11 mouse cellular contexts compared by ENCODE assay signal in the genomic region with DNA sequence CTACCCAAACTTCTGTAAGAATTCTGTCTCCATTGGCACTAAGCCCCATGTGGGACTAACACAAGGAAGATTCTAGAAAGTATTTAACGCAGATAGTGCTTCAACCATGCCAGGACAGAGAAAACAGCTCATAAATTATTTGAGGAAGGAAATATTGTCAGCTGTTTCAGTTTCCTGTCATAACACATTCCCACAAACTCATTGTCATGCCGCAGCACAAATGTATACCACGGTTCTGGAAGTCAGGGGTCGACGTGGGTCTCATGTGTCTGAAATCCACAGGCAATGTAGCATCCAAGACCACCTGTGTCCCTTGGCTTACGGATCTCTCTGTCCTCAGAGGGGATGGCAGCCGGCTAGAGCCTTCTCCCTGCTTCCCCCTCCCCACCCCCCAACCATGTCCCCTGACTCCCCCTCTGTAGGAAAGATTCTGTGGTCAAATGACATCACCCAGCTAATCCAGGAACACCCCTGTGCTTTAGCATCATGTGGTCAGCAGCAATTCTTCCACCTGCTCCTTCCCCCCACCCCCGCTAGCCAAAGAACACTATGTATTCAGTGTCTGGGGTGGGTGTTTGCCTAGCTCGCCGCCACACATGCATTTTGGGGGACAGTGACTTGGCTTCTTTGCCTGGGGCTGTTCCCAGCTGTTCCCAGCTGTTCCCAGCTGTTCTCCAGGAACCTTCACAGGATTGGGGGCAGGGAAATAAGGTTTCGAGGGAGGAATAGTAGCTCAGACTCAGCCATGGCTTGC.
DNase-seq lines count a peak whose midpoint lies in the region; ATAC-seq lines count a peak whose summit lies in the region.
"Had no signal": no experiment of that assay in that cellular context is flagged by ENCODE, and none has a peak within 500 bp of the region (broad histone marks: within the 10 kb centered on the region; RNA-seq: fewer than 3 reads in every experiment).

No protein-coding gene starts in this region.

- peaks cover 14% of the 10 kb centered on the region; the same call in 1 of the 2 replicates for H3K4me1 ChIP-seq in kidney, embryonic 16.5 days (ENCODE audit: insufficient read depth, low read length)
- peaks cover 19% of the 10 kb centered on the region for H3K4me1 ChIP-seq in kidney, embryonic 15.5 days
- H3K4me1 ChIP-seq in lung, embryonic 16.5 days (replicated peaks; ENCODE audit: control insufficient read depth, insufficient read depth, low read length) = peaks cover 9% of the 10 kb centered on the region

- no peak overlapping the region for H3K9ac ChIP-seq in kidney, embryonic 16.5 days (replicated peaks; ENCODE audit: low read length)
- H3K9ac ChIP-seq in kidney, embryonic 15.5 days = no peak overlapping the region
- no peak overlapping the region for H3K9ac ChIP-seq in lung, embryonic 16.5 days (ENCODE audit: low read length)
- H3K9ac ChIP-seq: limb, embryonic 13.5 days had no signal

- no peak overlapping the region for H3K4me3 ChIP-seq in kidney, embryonic 16.5 days (ENCODE audit: low read length)
- no peak overlapping the region for H3K4me3 ChIP-seq in kidney, embryonic 15.5 days (replicated peaks)
- no peak overlapping the region for H3K4me3 ChIP-seq in lung, embryonic 16.5 days (ENCODE audit: low read length)
- H3K4me3 ChIP-seq: limb, embryonic 13.5 days had no signal

- H3K36me3 ChIP-seq in kidney, embryonic 16.5 days (ENCODE audit: insufficient read depth, low read length) = no peaks in the 10 kb centered on the region
- no peaks in the 10 kb centered on the region for H3K36me3 ChIP-seq in kidney, embryonic 15.5 days
- no peaks in the 10 kb centered on the region for H3K36me3 ChIP-seq in lung, embryonic 16.5 days (ENCODE audit: control insufficient read depth, insufficient read depth, low read length)
- H3K36me3 ChIP-seq in splenic B cell, adult 2 months (ENCODE audit: control insufficient read depth, insufficient read depth, low read length, poor library complexity, severe bottlenecking) = no peaks in the 10 kb centered on the region
- H3K36me3 ChIP-seq: limb, embryonic 13.5 days had no signal

- no peaks in the 10 kb centered on the region for H3K9me3 ChIP-seq in kidney, embryonic 16.5 days (ENCODE audit: low read length)
- no peaks in the 10 kb centered on the region for H3K9me3 ChIP-seq in kidney, embryonic 15.5 days (replicated peaks)
- no peaks in the 10 kb centered on the region for H3K9me3 ChIP-seq in lung, embryonic 16.5 days (ENCODE audit: control insufficient read depth, low read length)
- H3K9me3 ChIP-seq: limb, embryonic 13.5 days had no signal

- H3K4me2 ChIP-seq in kidney, embryonic 16.5 days (replicated peaks; ENCODE audit: low read depth, low read length) = no peak overlapping the region
- no peak overlapping the region for H3K4me2 ChIP-seq in kidney, embryonic 15.5 days
- no peak overlapping the region for H3K4me2 ChIP-seq in lung, embryonic 16.5 days (ENCODE audit: low read depth, low read length)
- H3K4me2 ChIP-seq: limb, embryonic 13.5 days had no signal

- ATAC-seq in kidney, embryonic 16.5 days (ENCODE audit: low FRiP score, low TSS enrichment) = 0 out of 2 replicates have a peak, but pooled peaks have one; percentile 20
- no peak for ATAC-seq in kidney, embryonic 15.5 days (replicated peaks; ENCODE audit: low FRiP score)
- ATAC-seq in granulocyte monocyte progenitor cell, adult 5-6 weeks (replicated peaks; ENCODE audit: poor library complexity, severe bottlenecking) = peak; percentile 66
- ATAC-seq in lung, embryonic 16.5 days (ENCODE audit: low read depth) = peak; percentile 74

- no peaks in the 10 kb centered on the region for H3K27me3 ChIP-seq in kidney, embryonic 16.5 days (ENCODE audit: insufficient read depth, low read length)
- no peaks in the 10 kb centered on the region for H3K27me3 ChIP-seq in kidney, embryonic 15.5 days
- no peaks in the 10 kb centered on the region for H3K27me3 ChIP-seq in lung, embryonic 16.5 days (ENCODE audit: control insufficient read depth, insufficient read depth, low read depth, low read length)
- no peaks in the 10 kb centered on the region for H3K27me3 ChIP-seq in splenic B cell, adult 2 months (ENCODE audit: control insufficient read depth, insufficient read depth, low read length, poor library complexity, severe bottlenecking)
- H3K27me3 ChIP-seq: limb, embryonic 13.5 days had no signal

- 70% methylated on average over 11 of the region's 11 CpGs for WGBS in kidney, embryonic 16.5 days
- WGBS in kidney, embryonic 15.5 days = 75% methylated on average over 11 of the region's 11 CpGs
- 43% methylated on average over 11 of the region's 11 CpGs for WGBS in lung, embryonic 16.5 days

- peak; percentile 52 for DNase-seq in splenic B cell, adult 2 months (ENCODE audit: low read depth, low spot score)
- DNase-seq in cerebellum, postnatal 10 days = no peak
- DNase-seq in adipocyte (ENCODE audit: low spot score) = no peak
- DNase-seq: adrenal gland, postnatal 14 days; embryo, embryonic 11 days; thymus, postnatal 14 days had no signal

- H3K27ac ChIP-seq in kidney, embryonic 16.5 days (ENCODE audit: low read length) = no peak overlapping the region
- H3K27ac ChIP-seq in kidney, embryonic 15.5 days = no peak overlapping the region
- no peak overlapping the region for H3K27ac ChIP-seq in lung, embryonic 16.5 days (ENCODE audit: low read length)
- H3K27ac ChIP-seq: limb, embryonic 13.5 days had no signal
